Mouse (Mus musculus) fibroblast of lung, adult 2 months (primary cell): ENCODE results near the gene Tnfaip3.

Source experiments
- DNase-seq: peaks from one replicate; pipeline ENCODE4 v3.0.0-alpha.2; 2011; ENCODE audit warnings: low read depth

The Tnfaip3 gene

GRCm38 (mm10) chr10:18965601-18966000 lies 49.9 kb downstream of the Tnfaip3 start:
- DNase-seq, result no peak

- DNase-seq, result no peak
Observed at GRCm38 (mm10) chr10:18964856-18965255, 50.6 kb downstream of the Tnfaip3 start.

- no peak for DNase-seq
Observed at GRCm38 (mm10) chr10:18959777-18960492, 55.5 kb downstream of the Tnfaip3 start.

DNA sequence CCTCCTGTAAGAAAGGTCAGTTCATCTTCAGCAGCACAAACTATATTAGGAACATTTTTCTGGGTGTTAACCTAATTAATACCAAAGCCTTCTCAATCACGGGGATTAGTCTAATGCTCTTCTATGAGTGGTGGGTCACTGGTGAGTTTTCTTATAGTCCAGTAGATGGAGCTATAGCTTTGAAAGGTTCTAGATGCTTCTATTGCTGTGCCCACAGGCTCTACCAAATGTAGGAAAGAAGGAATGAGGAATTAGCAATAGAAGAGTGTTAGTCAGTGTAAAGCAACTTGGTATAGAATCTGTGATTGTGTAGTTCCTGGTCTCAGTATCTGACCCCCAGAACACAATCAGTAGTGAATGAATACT lies 61.8 kb downstream of the Tnfaip3 start:
- DNase-seq, result no peak

DNA sequence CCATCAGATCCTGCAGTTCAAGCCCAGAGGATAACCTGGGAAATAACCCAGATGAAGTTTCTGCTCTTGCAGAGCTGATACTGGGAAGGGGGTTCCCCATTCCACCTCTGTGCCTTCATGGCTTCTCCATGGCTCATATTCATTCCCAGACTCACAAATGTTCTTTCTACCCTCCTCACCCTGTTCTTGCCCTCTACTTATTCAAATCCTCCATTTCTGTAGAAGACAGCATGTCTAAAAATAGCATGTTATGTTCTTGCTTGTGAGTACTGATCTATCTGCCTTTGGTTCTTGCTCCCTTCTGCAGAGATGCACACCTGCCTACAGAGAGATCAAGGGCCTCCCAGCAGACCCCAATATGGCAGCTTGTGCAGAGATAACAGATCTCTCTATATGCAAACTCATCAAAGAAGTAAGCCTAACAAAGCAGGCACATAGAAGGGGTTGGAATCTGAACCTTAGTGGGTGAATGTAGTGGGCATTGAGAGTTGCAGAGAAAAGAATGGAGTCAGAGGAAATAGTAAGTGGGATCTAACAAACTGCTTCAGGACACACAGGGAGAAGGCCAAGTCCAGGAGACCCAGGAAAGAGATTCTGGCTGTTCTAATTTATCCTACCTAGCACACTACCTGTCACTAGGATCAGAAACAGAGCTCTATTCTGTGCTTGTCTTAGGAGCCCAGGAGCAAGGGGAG lies 62.3 kb downstream of the Tnfaip3 start:
- no peak for DNase-seq
